Comparison of ENCODE assay signal across 18 mouse cellular contexts in the genomic region with DNA sequence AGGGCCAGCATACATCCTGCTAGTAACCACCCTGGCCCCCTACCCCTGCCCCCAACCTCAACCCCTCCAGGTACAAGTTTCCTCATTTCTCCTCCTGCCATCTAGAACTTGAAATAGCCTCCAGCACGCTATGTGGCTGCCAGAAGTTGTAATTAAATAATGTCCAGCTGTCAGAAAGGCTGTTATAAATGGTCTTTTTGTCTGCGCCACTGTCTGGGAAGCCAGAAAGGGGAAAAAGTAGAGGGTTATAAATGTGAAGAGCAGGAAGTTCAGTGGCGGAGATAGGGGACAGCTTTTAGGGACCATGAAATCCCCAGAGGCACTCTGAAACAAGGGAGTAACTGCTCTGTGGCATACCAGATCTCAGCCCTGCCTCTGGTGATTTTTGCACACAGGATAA.
DNase-seq lines count a peak whose midpoint lies in the region; ATAC-seq lines count a peak whose summit lies in the region.
"Had no signal": no experiment of that assay in that cellular context is flagged by ENCODE, and none has a peak within 500 bp of the region (broad histone marks: within the 10 kb centered on the region; RNA-seq: fewer than 3 reads in every experiment).

No protein-coding gene starts in this region.

- no peak overlapping the region for H3K4me3 ChIP-seq in kidney, embryonic 14.5 days (ENCODE audit: low read length)
- H3K4me3 ChIP-seq: embryonic facial prominence, embryonic 12.5 days; forebrain, embryonic 12.5 days; heart, embryonic 12.5 days; hindbrain, embryonic 10.5 days had no signal

- H3K4me1 ChIP-seq in kidney, embryonic 14.5 days (ENCODE audit: control insufficient read depth, insufficient read depth, low read length): no peaks in the 10 kb centered on the region
- H3K4me1 ChIP-seq: embryonic facial prominence, embryonic 12.5 days; forebrain, embryonic 12.5 days; heart, embryonic 12.5 days; hindbrain, embryonic 10.5 days had no signal

- ATAC-seq in kidney, embryonic 14.5 days (ENCODE audit: low FRiP score, low TSS enrichment): no peak
- no peak for ATAC-seq in erythroblast, adult 5-6 weeks (replicated peaks; ENCODE audit: low FRiP score, poor library complexity, severe bottlenecking)
- ATAC-seq: forebrain, embryonic 16.5 days had no signal

- no peaks in the 10 kb centered on the region for H3K9me3 ChIP-seq in kidney, embryonic 14.5 days (ENCODE audit: control insufficient read depth, low read length)
- H3K9me3 ChIP-seq: embryonic facial prominence, embryonic 12.5 days; forebrain, embryonic 12.5 days; heart, embryonic 12.5 days; hindbrain, embryonic 10.5 days had no signal

- H3K9ac ChIP-seq in kidney, embryonic 14.5 days (ENCODE audit: low read depth, low read length): no peak overlapping the region
- H3K9ac ChIP-seq: embryonic facial prominence, embryonic 12.5 days; forebrain, embryonic 12.5 days; heart, embryonic 12.5 days; hindbrain, embryonic 14.5 days had no signal

- 24% methylated on average over 3 of the region's 3 CpGs for WGBS in kidney, embryonic 14.5 days

- H3K36me3 ChIP-seq in kidney, embryonic 14.5 days (ENCODE audit: control insufficient read depth, insufficient read depth, low read length): no peaks in the 10 kb centered on the region
- H3K36me3 ChIP-seq: embryonic facial prominence, embryonic 12.5 days; forebrain, embryonic 12.5 days; heart, embryonic 12.5 days; hindbrain, embryonic 10.5 days had no signal

- H3K27ac ChIP-seq in kidney, embryonic 14.5 days (ENCODE audit: low read depth, low read length): no peak overlapping the region
- H3K27ac ChIP-seq: embryonic facial prominence, embryonic 12.5 days; forebrain, embryonic 12.5 days; hindbrain, embryonic 10.5 days; hindbrain, embryonic 14.5 days had no signal

- no peak overlapping the region for H3K4me2 ChIP-seq in kidney, embryonic 14.5 days (replicated peaks; ENCODE audit: low read depth, low read length)
- H3K4me2 ChIP-seq: embryonic facial prominence, embryonic 12.5 days; forebrain, embryonic 12.5 days; heart, embryonic 12.5 days; hindbrain, embryonic 14.5 days had no signal

- no peaks in the 10 kb centered on the region for H3K27me3 ChIP-seq in kidney, embryonic 14.5 days (ENCODE audit: control insufficient read depth, insufficient read depth, low read length)
- H3K27me3 ChIP-seq: embryonic facial prominence, embryonic 12.5 days; forebrain, embryonic 12.5 days; heart, embryonic 12.5 days had no signal

- DNase-seq in adrenal gland, adult 2 months: peak; percentile 2
- no peak for DNase-seq in adrenal gland, adult 8-10 months
- DNase-seq in kidney, adult 18-20 months: peak; percentile 3
- peak; percentile 15 for DNase-seq in kidney, adult 8-10 months
- DNase-seq in kidney, postnatal 14 days: peak; percentile 41
- no peak for DNase-seq in lung, postnatal 14 days
- DNase-seq: cerebellum, adult 11 months; cerebellum, adult 8-10 months; cerebellum, postnatal 14 days; gastrocnemius, postnatal 25 days had no signal

Comparison
In these comparisons a context has a peak if more than half of its experiments do, and no peak if none do; other contexts are left out.
1. DNase-seq: peak in adrenal gland, adult 2 months (single experiment), kidney, adult 18-20 months (single experiment), kidney, adult 8-10 months (2 of 2) and kidney, postnatal 14 days (single experiment); none in adrenal gland, adult 8-10 months (single experiment) and lung, postnatal 14 days (single experiment).